Mouse (Mus musculus): ENCODE results near the gene Rex1bd.

Gene Rex1bd

DNA sequence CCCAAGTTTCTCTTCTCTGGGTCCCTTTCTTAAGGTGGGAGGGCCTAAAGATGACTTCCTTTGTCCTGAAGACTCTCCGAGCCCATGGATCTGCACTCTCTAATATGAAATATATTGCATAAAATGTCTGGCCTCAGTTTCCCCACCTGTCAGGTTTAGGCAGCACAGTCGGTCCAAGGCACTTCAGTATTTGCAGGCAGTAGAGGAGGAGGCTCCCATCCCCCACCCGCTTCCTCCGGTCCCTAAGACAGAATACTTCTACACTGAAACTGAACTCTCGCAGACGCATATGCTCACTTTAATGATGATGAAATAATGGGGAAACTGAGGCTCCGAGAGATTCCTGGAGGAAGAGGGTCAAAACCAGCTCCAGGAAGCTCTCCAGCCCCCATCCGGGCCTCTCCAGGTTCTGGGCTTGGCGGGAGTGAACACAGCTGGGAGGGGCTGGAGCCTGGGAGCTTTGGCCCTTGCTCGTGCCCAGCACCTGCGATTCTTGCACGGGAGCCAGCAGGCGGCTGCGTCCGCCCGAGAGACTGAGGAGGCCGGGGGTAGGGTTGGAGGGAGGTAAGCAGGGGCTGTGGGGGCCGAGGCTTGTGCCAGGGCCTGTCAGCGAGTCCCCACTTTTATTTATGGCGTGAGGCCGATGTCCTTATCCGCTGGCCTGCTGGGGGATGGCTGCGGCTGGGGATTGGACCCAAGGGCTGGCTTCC, 4.6 kb downstream of the Rex1bd start:
- no peak for DNase-seq

DNA sequence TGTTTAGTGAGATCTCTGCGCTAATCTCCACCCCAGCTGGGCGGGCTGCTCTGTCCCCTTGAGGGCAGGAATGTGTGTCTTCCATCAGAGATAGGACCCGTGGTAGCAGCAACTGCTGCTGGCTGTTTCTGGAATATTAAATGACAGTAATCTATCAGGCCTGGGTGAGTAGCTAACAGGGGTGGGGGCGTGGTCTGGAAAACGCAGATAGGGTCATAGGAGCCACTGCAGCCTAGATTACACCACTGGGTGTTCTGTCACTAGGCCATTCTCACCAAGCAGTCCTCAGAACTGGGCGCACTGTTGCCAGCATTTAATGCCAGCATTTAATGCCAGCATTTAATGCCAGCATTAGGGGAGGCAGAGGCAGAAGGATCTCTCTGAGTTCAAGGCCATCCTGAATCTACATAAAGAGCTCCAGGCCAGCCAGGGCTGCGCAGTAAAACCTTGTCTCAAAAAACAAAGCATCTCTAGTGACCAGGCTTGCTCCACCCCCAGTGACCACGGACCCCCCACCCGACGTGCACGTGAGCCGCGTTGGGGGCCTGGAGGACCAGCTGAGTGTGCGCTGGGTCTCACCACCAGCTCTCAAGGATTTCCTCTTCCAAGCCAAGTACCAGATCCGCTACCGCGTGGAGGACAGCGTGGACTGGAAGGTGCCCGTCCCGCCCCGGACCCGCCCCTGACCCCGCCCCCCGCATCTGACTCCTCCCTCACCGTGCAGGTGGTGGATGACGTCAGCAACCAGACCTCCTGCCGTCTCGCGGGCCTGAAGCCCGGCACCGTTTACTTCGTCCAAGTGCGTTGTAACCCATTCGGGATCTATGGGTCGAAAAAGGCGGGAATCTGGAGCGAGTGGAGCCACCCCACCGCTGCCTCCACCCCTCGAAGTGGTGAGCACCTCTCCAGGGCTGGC, 5.9 kb downstream of the Rex1bd start:
- peak; percentile 31 to 71 for DNase-seq

DNA sequence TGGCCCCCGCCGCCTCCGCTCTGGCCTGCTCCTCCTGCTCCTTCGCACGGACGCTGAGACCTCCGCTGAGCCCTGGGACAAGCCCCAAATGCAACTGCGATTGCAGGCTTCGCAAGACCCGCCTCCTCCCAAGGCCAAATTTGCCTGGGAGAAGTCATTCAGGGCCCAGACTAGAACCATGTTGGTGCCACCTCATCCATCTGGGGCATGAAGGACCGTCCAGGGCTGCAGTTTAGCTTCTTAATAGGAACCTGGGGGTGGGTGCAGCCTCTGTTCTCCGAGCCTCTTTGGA, 10.8 kb downstream of the Rex1bd start:
- no peak for DNase-seq

DNA sequence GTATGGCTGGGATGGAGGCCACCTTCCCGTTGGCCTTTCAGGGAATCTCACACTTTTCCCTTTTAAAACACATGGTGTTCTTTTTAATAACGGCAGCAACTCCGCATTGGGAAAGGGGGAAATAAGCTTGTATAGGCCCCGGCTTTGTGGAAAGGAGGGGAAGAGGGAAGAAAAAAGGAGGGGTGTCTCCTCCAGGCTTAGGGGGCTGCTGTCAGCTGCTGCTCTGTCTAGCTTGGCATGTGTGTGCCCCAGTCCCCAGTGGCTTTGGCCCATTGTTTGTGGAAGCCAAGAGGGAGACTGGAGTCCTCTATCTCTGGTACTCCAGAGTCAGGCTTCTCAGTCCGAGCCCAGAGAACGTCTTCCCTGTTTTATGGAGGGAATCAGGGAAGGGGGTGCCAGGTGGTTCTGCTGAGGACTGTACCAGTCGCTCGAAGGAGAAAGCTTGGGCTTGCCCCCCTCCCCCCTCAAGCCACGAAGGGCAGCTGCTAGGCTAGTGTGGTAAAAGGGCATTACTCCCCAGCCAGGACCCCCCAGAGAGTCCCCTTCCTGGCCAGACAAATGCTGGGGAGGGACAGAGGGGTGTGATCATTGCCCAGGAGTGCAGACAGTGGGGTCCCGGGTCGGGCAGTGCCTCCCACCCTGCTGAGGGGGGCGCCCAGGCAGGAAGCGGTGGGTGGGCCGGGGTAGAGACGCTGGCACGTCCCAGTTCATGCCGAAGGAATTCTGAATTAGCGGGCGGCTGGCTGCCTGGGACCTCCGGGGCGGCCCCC, 11.4 kb downstream of the Rex1bd start:
- no peak for DNase-seq

DNA sequence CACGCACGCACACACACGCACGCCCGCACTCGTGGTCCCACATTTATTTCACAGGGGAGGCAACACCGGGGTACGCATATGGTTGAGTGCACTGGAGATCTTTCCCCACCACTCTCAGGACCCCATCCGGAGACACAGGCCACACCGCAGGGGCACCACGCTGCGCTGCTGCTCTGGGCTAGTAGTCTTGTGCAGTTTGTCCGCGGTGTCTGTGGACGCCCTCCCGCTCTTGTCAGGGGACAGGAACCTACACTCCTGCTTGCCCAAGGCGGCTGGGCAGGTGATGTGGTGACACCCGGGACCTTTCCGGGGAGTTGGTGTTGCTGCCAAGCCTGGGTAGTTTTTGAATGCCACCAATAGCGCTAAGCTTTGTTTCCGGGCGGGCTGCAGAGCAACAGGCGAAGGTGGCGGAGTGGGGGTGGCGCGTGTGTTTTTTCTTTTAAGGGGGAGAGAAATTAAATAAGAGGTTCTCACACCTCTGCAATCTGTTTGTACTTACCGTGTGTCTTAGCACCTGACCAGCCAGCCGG, 12.1 kb downstream of the Rex1bd start:
- no peak for DNase-seq

DNA sequence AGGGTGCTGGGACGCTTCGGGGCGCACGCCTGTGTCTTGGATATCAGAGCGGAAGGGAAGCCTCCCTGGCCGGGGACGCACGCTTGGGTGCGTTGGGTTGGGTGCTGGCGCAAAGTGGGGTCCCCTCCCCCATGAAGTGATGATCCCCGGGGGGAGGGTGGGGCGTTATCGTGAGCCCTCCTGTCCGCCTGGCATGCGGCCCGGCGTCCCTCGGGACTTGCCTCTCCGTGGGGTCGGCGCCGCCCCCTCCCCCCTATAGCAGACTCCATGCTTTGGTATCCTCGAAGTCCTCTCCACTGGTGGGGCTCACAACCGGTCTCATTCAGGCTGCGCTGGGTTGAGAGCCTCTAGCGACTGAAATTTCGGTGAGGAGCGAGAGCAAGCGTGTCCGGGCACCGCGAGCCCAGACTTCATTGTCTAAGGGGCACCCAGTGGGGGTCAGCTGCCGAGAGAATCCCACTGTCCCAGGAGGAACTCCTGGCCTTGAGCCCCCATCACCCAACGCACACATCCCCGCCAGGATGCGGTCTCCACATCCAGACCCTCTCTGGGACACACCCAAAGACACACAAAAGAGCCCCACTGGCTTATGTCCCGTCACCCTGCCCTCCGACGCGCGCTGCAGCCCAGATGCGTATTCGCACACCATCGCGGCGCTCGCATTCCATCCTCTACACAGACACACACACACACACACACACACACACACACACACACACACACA, 12.7 kb downstream of the Rex1bd start:
- DNase-seq, result no peak

DNA sequence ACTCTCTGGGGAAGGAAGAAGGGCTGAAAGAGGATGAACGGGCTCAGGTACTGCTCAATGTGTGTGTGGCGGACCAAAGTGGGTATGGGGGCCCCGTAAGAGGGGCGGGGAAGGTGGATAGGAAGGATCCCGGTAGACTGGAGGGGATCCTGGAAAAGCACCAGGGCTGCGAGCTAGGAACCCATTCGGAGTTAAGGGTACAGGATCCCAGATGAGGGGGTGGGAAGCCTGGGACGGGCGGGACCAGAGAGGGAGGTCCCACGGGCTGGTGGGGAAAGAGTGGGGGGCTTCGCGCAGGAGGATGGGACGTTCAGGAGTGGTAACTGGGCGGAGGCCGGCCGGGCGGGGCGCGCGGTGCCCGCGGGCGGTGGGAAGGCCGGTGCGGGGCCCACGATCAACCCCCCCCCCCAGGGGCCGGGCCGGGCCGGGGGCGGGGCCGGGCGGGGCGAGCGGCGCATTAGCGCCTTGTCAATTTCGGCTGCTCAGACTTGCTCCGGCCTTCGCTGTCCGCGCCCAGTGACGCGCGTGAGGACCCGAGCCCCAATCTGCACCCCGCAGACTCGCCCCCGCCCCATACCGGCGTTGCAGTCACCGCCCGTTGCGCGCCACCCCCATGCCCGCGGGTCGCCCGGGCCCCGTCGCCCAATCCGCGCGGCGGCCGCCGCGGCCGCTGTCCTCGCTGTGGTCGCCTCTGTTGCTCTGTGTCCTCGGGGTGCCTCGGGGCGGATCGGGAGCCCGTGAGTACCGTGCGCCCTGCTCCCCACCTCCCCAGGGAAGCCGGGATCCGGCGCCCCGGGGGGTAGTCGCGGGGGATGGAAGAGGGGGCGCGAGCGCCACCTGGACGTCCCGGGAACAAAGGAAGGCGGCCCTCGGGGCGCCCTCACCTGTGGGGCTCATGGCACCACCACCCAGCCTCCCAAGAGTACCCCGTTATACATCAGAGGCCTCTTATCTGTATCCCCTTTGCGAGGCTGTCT, 13.6 kb downstream of the Rex1bd start, which contains the start of gene Crlf1:
TSS of gene Crlf1 (plus strand) at position 495 of the 977 bp plus-strand sequence.
- DNase-seq, result no peak

DNA sequence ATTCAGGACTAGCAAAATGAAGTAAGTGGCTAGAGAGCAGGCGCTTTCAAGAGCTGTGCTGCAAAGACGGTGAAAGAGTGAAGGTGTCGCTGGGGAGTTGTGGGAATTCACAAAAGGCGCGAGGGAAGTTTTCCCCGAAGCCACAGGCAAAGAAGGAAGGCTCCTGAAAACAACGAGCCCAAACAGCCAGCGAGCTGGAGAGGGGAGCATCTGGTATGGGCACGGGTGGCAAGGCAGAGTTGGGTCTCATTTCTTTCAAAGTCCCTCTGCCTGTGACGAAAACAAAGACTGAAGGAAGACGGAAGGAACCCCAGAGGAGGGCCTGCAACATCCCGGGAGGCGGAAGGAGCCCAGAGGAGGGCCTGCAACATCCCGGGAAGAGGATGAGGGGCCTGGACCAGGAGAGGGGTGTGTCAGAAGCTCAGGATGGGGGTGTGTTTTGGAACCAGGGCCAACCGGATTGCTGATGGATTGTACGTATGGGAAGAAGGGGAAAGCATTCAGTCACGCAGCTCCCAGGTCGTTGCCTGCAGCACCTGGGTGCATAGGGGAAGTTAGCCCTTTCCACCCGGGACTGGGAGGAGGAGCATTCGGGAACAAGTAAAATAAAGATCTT, 15.6 kb downstream of the Rex1bd start:
- DNase-seq, result no peak

DNA sequence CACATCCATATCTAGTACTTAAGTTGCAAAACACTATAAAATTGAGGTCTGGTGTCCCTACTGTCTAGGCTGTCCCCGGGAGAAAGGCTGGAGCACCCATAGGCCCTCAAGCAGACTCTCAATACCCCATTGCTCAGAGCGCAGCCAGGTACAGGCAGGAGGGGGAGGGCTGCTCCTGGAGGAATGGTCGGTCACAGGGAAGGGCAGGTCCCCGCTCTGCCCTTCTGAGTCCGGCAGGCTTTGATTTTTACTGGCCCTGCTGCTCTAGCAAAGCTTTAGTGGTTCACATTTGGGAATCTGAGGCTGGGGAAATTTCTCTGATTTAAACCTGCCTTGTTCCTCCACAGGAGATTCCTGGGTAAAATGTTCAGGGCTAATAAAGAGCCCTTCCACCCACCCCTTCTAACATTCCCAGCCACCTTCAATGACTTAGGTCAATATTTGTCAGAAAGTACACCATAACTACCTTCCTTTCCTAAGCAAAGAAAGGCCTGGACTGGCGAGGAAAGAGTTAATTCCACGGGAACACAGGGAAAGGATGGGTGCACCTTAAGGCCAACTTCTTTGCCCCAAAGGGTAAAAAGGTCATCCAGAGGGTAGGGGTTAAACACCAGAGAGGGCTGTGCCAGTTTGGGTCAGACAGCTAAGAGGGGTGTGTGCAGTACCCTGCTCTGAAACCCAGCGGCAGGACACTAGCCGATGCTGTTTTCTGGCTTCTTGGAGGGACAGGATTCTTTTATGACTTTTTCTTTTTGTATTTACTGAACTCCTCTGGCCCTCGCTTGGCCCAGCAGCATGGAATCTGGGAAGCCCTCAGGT, 16.3 kb downstream of the Rex1bd start:
- no peak for DNase-seq

DNA sequence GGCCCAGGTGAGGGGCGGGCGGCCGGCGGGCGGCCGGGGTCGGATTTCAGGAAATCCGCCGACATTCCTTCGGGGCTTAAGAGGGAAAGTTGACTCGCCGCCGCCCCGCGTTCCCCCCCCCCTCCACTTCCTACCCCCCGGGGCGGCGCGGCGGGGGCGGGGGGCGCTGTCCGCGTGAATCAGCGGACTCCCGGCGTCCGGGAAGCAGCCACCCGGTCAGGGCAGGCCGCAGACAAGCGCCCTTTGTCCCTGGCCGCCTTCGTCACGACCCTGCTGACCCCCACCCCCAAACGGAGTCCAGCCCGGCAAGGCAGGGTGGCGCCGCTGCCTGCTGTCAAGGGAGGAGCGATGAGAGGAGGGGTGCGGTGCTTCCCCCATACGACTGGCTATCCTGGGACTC, 17.0 kb downstream of the Rex1bd start:
- DNase-seq, result peak; percentile 37 to 51

DNA sequence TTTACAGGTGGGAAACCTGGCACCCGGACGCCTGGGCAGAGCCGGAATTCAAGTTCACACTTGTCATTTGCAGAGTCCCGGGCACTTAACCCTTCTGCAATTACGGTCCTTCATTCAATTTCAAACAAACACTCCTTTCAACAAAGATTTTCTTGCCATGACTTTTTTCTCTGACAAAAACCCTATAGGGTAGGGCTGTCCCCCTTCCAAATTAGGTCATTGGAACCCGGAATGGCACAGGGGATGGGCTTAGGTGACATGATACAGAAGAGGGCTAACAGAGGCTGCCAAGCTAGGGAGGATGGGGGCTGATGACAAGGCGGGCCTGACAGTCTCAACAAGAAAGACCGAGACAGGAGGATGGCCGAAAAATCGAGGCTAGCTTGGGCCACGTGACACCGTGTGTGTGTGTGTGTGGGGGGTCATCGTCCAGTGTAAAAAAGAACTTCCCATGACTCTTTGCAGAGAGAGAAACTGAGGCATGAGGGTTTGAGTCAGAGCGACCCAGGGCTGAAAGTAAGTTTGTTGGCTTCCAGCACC, 17.6 kb downstream of the Rex1bd start:
- no peak for DNase-seq

DNA sequence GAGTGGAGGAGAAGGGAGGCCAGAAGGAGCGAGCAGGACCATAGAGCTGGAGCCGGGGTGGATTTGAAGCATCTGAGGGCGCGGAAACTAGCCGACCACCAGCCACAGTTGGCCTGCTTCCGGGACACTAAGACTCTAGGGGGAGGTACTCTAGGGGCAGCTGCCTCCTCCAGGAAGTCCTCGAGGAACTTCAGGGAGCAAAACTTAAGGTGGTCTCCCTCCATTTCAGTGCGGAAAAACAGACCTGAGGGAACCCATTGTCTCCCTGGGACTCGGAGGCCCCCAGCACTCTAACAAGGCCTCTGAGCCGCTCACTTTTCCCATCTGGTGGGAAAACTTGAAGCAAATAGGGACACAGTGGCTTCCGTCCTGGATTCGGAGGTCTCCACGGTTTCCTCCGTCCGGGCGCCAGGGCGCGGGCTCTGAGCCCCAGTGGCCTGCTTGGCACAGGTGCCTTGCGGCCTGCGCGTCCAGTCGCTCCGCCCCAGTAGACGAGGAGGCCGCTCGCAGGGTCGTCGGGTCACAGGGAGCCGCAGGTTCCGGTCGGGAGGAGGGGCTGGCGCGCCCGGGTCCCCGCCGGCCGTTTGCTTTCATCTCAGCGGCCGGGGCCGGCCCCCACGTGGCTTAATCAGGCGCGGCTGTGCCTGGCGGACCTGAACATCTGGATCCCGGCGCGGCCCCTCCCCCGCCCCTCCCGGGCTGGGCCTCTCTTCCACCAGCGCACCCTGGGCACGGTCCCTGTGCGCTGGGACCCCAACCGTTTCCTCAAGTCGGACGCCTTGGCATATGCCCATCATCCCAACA, 18.4 kb downstream of the Rex1bd start:
- DNase-seq, result peak; percentile 60 to 72

DNA sequence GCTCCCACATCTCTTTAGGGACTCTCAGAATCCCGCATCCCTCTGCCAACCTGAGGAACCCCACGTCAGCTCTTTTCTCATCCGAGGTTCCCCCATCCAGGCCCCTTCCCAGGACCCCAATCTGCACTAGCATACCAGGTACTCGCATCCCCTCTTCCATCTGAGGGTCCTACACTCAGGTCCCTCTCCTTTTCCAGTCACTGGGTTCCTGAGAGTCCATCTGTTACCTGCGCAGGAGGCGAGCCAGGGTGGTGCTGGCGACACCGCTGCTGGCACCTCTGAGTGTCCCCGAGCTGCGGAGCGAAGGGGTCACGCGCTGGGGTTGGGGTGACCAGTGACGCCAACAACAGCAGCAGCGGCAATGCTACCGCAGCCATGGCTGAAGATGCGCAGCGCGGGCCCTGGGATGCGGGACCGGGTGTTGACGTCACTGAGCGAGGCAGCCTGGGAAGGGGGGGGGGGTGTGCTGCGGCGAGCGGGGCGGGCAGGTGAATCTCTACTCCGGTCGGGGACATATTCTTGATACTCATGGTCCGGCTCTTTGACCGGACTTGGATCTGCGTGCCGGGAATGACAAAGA, 19.5 kb downstream of the Rex1bd start, which contains the start of gene Tmem59l:
TSS of gene Tmem59l (minus strand) at position 418 of the 580 bp plus-strand sequence.
- DNase-seq, result no peak

DNA sequence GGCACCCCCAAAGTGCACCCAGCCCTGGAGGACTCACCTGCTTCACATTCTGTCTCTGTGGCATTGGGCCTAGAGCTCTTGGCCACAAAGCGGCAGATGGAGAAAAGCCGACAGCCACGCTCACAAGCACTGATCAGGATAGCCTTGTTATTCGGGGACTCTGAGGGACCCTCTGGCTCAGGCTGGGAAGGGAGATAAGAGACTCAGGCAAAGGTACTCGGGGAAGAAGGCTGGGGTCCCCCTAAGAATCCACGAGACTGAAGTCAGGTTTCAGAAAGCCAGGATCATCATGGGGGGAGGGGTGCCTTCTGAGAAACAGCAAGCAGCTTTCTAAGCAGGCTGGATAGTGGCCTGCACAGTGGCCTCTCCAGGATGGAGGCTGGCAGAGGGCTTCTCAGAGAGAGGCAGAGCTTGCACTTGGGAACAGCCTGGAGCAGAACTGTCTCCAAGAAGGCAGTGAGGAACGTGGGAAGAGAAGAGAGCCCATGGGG, 20.3 kb downstream of the Rex1bd start:
- no peak for DNase-seq

DNA sequence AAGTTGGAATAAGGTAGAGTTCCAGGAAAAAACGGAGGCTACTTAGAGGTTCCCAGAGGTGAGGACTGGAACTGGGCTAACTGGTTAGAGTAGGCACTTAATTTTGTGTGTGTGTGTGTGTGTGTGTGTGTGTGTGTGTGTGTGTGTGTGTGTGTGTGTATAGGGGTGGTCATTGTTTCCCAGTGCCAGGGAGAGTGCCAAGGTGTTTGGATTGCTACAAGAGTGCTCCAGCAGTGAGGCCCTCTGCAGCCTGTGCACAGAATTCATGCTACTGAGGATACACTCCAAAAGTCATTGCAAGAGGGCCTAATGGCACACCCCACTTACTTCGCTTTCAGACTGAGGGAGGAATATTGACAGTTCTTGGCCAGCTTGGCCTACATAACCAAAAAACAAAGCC, 23.6 kb downstream of the Rex1bd start:
- DNase-seq, result no peak

DNA sequence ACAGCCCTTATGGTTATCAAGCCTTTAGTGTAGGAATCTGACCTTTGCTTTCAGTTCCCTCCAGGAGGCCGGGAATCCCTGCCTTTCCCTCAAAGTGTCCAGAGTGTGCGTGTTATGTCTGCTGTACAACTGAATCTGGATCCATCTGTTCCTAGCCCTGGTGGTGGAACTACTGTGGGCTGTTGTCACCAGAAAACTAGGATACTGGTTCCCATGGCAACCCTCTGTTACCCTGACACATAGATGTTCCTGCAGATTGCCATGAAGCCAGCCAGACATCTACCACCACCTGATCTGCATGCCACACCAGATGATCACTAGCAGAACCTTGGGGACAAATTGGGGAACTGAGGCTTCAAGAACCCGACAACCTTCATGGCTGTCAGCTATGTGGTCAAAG, 24.6 kb downstream of the Rex1bd start:
- no peak for DNase-seq

DNA sequence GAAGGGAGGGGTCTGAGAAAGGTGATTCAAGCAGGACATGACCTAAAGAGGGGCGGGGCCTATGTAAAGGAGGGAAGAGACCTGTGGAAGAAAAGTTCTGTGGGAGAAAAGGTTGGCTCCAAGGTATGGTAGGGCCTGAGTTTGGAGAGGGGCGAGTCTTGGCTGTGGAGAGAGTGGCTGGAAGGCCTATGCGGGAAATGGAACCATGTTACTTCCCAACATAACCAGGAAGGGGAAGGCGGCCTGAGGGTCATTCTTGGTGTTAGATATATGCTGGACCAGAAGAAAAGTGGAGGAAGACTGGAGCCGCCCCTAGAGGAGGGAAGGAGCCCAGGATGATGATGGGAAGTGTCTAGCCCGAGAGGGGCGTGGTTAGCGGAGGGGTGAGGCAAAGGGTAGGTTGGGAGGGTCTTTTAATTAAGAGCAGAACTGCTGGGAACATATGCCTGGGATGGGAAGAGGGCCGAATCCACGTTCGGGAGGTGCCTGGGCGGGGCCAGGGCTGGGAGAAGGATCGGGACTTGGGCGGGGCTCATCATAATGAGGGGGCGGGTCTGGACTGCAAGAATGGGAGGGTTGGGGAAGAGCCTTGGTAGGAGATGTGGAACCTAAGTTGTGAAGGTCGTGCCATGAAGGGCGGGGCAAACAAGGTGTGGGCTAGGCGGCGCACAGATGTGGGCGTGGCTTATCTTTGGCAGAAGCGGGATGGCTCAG, 29.1 kb downstream of the Rex1bd start:
- peak; percentile 24 to 31 for DNase-seq
